Mouse (Mus musculus) inflammation-experienced regulatory T-cells, adult 6 months (primary cell): ENCODE measurements around the gene Pibf1. TPM values are rescaled to one million over a fixed set of nuclear protein-coding genes. Genes with fewer than 3 reads are reported as not detected.
A peak's percentile ranks its signal among the peaks of the same experiment; 100 is the strongest.

Experiments
- ATAC-seq: one replicate; pipeline ENCODE4 v1.8.0; 2017
- polyA plus RNA-seq, 3 experiments: library from polyadenylated mRNA; unstranded; fragments of 100-300 nt; shearing (Covaris generic); gene quantifications; one replicate each; pipeline ENCODE4 v1.2.1; 2017

Gene Pibf1
- 10 to 100 TPM; 18.6 to 33.2 (median 31.2) TPM for polyA plus RNA-seq

DNA sequence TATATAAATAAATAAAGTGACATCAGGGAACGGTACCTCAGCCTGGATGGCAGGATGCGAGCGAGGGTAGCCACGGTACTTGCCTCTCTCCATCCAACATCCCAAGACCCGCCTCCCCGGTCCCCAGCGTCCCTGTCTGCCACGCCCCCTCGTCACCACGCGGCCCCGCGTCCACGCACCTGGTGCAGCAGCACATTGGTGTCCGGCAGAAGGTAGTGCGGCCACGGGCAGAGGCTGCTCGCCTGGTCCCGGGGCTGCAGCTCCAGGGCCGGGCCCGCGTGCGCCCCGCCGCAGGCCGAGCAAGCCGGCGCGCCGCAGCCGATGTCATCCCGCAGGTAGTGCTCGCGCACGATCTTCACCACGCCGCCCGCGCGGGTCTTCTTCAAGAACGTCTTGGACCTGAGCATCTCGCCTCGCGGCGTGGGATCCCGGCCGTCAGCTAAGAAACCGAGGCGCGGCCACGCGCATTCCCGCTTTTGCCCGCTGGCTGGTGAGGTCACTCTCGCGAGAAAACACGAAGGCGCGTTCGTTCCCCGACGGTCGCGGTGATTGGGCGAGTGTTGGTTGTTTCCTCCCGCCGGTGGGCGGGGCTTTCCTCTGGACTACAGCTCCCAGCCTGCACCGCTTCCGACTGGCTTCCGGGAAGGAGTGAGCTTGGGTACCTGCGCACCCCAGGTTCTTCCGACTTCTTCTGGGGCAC lies at the start of gene Pibf1, which contains the start of gene Dis3:
TSS of gene Pibf1 (plus strand) at position 158 of the 700 bp plus-strand sequence.
TSS of gene Dis3 (minus strand) at position 504 of the 700 bp plus-strand sequence.
- ATAC-seq = peak; percentile 98

DNA sequence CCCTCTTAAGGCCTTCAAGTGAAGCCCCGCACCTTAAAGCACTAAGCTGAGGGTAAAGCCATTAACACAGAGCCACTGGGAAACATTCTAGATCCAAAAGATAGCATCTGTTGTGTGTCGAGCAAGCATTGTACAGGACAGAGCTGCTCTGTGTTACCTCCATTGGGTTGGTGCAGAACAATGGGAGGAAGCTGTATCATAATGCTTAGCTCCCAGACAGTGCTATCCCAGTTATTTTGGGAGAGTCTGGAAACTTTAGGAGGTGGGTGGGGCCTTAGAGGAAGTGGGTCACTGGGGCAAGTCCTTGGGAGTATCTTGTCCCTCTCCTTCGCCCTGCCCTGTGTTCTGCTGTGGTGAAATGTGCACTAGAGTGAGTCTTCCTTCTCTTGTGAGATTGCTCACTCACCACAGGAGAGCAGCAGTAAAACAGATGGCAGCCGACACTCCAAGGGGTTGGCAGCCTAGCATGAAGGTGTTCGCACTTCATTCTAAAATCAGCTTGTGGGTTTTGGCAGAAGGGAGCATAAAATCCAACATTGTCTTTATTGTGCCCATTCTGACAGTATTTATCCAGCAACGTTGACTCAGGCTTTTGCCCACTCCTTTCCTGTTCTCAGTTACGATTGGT lies 40.2 kb upstream of the Pibf1 start:
- ATAC-seq = no peak

DNA sequence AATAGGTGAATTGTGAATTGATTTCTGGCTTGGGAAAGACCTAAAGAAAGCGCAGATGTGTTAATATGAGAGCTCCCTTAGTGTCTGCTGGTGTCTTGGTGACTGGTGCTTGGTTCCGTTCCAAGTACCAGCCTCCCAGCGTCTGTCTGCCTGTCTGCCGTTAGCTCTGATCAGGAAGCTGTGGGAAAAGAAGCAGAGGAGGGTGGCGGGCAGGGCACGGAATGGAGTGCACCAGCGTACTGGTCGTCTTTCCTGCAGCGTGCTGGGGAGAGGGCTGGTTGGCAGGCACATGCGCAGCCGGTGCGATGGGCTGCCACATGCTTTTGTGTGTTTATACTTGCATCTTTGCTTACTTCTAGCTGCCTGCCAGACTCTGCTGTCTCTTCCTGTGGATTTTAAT lies 38.6 kb upstream of the Pibf1 start:
- no peak for ATAC-seq

DNA sequence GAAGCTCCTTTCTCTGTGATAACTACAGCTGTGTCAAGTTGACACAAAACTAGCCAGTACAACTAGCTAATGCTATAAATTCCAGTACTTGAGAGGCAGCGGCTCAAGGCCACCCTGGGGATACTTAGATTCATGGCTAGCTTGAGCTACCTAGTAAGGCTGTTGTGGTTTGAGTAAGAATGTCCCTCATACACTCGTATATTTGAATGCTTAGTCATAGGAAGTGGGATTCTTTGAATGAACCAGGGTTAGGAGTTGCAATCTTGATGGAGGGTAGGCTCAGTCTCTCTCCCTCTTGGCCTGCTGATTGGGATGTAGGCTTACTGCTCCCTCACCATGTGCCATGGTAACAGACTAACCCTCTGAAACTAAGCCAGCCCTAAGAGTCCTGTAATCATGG lies 36.1 kb upstream of the Pibf1 start:
- ATAC-seq = no peak

DNA sequence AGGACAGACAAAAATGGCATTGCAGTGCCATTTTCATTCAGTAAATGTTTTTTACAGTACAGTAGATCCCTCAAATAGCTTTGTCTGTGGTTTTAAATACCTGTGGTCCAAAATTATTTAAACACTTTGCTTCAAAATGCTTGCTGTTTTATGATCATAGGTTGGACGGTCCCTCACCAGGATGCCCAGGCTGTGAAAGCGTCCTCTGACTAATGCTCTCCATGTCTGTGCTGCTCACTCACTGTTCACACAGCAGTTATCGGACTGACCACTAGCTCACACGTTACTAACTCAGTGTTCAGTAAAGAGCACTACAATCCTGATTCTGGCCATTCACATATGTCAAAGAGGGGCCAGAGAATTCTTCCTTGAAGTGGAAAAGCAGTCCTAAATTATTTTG lies 28.1 kb upstream of the Pibf1 start:
- no peak for ATAC-seq

DNA sequence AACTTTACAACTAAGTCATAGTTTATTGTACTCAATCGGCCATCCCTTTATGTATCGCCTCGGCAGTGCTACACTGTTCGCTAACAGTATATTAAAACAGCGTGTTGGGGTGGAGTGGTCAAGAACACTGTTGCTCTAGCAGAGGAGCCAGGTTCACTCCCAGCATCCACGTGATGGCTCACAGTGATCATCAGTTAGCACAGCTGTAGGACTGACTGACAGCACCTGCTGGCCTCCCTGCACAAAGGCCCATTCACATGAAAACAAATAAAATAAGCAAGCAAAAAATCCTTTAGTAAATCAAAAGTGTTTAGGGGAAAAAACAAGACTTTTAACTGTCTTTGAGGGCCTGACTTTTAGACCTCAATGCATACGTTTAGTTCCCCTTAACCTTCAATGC lies 10.3 kb upstream of the Pibf1 start:
- no peak for ATAC-seq

DNA sequence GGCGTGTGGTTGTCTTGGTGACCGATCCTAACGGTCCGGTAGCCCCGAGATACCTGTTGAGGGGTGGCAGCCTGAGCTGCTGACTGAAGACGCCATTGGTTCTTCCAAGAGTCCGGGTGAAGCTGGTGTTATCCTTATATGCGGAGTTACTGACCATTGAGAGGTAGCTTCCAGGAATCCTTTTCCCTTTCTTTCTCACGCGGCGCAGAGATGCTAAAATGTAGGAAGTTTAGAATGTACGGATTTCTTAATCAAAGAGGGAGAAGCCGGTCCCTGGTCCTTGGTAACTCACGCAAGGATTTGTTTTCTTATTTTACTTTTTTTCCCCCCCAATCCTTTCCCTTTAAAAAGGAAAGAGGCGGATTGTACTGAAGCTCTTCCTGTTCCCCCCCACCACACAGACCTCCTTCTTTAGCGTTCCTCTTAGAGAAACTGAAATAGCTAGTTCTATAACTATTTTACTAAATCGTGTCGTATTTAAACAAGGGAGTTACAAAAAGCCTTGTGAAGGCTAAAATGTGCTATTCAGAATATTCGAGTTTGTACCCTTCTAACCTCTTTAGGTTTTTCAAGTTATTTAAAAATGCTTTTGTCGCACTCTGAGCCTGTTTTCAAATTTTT lies 853 bp downstream of the Pibf1 start:
- ATAC-seq = peak; percentile 5

DNA sequence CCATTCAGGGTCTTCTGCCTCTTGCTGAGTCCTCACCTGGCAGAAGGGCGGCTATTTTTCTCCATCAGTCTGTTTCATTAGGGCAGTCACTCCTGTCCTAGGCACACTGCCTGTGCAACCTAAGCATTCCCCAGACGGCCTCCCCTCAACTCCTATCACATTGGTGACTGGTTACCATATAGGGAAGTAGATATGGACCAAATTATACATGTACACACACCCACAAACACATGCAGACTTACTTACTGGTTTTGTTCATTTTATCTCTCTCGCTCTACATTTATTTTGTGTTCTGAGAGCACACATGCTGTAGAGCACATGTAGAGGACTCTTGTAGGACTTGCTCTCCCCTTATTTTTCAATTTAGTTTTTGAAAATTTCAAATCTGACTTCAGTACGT lies 3.8 kb downstream of the Pibf1 start:
- ATAC-seq = no peak

DNA sequence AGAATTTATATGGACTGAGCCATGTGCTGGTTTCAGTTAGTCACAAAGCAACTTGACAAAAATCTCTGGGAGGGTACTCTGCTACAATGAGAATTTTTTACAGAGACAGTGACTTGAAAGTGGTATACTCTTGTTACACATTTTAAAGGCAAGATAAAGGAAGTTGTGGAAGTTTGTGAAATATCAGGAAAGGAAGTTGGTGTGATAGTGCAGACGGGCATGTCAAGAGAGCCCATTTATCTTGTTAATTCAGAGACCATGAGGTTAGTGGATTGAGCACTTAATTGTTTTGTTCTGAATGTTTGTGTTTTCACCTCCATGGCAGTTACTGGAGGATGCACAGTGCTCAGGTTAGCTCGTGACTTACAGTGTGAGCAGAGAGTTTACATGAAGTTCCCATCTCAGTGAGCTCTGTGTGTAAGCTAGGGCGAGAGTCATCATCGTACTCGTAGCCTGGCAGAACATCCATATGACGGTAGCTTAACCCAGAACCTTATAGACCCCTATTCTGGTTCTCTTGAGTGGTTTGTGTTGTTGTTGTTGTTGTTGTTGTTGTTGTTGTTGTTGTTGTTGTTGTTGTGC lies 5.4 kb downstream of the Pibf1 start:
- no peak for ATAC-seq

DNA sequence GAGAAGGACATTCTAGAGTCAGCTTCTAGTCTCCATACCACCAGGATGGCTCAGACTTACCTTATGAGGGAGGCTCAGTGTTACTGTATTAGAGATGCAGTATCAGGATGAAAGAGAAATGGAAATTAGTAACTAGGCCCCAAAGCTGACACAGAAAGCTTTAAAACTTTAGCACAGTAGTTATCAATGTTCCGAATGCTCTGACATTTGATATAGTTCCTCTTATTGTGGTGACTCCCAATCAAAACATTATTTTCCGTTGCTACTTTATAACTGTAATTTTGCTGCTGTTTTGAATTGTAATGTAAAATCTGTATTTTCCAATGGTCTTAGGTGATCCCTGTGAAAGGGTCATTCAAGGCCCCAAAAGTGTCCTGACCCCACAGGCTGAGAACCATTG lies 7.4 kb downstream of the Pibf1 start:
- no peak for ATAC-seq

DNA sequence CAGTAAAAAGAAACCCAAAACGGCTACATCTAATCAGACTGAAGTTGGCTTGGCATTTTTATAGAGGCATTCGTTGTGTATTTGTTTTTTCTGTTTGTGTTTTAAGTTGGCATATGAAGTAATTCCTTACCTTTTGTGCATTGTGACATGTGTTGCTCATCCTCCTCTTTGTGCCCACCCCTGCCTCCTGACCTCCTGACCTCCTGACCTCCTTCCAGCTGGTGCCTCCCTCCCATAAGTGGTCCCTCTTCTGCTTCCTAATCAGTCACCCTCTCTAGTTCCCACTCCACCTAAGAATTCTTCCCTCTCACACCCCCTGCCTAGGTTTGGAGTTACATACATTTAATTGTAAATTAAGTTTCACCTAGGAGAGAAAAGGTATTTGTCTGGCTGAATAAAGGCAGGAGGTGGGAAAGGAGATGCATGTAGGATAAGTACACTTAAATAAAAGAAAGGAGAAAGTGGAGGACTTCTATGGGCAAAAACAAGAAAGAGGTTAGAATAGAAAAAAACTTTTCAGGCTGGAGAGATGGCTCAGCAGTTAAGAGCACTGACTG lies 8.5 kb downstream of the Pibf1 start:
- ATAC-seq = no peak

DNA sequence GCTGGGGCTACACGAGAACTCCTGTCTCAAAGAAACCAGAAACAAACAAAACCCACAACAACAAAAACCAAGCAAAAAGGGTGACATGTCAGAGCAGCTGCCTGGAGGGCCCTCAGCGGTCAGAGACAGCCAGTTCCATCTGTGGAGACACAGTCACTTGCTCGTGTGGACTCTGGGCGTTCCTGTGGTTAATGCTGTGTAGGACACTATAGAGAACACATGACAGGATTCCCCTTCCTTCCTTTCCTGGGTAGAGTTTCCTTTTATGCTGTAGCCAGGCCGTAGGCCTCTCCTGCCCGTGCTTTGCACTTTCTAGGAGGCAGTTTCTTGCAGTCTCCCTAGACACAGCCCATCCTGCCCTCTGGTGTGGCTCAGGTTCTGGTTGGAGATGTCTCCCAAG lies 9.5 kb downstream of the Pibf1 start:
- ATAC-seq = no peak

DNA sequence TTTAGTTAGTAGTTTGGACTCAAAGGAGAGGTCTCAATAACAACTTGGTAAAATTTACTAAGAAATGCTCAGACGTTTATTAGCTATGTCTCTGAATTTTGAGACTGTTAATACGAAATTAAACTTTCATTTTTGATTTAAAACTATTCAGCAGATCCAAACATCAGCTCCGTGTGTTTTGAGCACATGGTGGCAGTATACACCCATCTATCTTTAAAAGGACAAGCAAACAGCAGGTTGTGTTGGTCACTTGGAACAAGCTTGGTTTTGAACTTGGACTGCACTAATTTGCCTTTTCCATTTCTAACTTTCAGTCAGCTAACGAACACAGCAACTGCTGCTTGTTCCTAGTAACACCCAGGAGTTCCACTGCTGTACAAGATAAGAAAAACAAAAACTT lies 18.4 kb downstream of the Pibf1 start:
- ATAC-seq = no peak

DNA sequence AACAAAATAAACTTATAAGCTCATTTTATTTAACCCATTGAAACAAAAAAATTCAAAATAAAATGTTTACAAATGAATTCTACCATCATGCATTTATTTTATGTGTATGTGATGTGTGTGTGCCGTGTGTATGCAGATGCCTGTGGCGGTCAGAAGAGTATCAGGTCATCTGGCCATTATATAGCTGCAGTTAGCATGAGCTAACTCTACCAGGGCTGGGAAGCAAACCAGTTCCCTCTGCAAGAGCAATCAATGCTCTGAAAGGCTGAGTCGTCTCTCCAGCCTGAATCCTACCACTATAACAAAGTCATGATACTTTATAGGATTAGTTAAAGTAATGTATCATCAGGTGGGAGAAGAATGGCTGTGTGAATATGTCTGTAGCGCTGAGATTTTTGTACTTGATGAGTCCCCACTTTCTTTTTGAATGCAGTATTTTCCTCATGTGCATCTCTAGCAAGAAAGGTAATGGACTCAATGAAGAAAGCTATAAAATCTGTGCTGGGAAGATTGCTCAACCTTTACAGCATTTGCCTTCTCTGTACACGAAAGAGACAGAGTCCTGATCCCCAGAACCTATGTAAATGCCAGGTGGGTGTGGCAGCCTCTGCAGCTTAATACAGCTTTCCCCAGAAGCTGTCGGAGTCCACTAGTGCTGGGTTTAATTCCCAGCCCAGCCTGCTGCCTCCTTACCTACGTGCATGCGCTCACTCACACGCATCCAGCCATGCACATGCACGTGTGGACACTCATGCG lies 22.5 kb downstream of the Pibf1 start:
- no peak for ATAC-seq

DNA sequence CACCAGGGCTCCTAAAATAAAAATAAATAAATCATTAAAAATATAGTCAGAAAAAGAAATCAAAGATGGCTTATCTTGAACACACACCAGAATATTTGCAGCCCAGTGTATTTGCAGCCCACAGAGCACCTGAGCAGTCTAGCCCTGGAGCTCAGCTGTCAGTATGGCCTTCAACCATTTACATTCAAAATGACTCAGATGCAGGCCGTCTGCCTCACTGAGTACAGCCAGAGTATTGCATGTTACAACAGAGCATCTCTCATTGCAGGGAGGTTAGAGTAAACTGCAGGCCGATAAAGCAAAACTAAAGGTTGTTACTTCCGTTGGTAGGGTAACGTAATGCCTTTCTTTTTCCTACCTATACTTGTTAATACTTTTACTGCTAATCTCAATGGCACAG lies 24.9 kb downstream of the Pibf1 start:
- ATAC-seq = no peak

DNA sequence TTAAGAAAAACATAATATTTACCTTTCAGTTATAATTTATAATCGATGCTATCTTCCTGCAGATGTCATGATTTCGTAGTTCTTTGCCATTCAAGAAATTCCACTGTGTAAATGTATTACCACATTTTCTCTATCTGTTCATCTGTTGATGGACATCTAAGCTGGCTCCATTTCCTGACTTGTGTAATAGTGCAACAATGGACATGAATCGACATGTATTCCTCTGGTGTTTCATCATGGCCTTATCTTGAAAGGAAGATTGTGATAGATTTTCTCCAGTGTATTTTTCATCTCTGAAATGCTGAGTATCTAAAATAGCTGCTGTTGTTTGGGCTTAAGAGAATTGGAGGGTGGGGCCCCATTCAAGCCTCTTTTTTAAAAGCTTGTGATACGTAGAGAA lies 27.5 kb downstream of the Pibf1 start:
- no peak for ATAC-seq

DNA sequence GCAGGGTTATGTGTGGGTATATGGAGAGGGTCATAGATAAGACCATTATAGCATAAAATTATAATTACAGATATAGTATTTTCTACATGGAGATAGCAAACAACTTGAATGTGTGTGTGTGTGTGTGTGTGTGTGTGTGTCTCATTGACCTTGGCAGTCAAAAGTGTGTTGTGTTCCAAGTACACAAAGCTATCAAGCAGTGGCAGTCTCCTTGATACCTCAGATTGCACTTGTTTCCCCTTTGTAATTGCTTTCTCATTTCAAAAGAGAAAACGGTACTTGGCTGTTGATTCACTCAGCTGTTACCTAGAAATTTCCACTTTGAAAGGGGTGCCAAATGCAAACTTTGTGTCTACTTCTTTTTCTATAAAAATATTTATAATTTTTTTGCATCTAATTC lies 28.3 kb downstream of the Pibf1 start:
- no peak for ATAC-seq

DNA sequence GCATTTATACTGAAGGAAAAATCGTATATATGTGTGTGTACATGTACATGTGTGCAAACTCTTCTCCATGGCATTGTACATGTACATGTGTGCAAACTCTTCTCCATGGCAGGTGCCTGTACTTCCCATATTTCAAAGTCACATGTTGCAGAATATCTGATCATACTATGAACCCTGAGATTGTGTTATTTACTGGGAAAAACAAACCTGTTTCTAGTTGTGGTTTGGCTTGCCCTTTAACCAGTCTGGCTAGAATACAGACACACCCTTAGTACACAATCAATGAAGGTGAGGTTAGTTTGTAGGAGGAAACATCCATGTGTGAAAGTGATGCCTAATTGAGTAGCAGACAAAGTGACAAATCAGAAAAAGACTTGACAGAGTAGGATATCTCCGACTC lies 29.8 kb downstream of the Pibf1 start:
- no peak for ATAC-seq

DNA sequence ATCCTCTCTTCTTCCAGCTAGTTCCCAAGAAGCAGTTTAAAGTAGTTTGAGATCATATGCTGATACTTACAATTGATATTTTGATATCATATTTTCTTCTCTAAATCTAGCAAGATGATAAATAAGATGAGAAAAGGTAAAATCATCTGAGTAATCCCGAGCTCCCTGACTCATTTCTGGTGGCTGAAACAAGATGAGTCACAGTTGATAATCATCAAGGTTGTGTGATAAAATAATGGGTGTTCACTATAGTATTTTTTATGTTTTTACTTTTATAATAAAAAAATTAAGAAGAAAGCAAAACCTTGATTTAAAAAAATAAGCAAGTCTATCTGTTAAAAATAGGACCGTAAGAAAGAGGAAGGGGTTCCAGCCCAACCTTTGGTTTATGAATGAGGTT lies 34.8 kb downstream of the Pibf1 start:
- no peak for ATAC-seq

DNA sequence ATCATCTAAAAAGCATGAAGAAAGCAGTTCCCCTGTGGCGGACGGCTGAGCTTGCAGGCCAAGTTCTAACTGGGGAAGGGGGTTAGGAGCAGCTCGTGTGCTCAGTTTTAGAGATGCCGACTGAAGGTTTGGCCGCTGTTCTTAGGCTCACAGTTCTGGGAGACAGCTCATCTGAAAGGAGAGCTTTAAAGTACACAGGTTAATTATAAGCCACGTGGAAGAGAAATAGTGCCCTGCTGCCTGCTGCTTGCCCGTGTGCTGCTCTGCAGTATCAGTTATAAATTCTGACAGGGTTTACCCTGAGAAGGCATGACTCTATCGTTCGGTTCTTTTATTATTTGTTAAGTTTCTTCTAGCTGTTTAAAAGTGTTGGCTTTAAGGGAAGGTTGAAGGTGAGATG lies 36.5 kb downstream of the Pibf1 start:
- no peak for ATAC-seq

DNA sequence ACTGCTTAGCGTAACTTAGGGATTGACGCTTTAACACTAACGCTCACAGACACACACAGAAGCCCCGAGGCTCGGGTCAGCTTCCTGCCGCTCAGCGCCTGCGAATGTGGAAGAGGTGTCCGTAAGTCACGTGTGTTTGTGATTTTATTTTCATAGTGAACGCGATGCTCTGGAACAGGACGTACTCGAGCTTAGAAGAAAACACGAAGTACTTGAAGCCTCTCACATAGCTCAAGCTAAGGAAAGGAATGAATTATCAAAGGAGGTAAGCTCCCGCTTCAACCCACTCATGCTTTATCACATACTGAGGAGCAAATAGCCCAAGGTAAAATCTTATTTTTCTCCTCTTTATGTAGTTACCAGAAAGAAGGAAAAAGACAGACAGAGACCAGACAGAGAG lies 37.1 kb downstream of the Pibf1 start:
- no peak for ATAC-seq

DNA sequence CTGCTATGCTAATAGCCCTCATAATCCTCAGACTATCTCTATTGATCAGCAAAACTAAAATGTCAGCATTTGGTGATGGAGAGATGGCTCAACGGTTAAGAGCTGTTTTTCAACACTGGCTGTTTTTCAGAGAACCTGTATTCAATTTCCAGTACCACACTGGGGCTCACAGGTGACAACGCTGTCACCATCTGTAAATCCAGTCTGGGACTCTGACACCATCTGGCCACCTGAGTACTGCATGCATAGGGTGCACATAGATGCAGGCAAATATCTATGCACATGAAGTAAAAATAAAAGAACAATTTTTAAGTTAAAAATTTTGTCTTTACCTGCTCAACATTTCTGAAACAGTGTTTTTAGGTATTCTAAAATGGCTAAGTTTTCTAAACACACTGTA lies 40.8 kb downstream of the Pibf1 start:
- ATAC-seq = no peak
